Mouse (Mus musculus) testis, adult 2 months (tissue): ENCODE results near the gene Klk1b3.
"Not testable (repeated sequence)": the region's sequence is repeated elsewhere in the genome, so short reads cannot be mapped to it uniquely, and the experiment has no call there.

Experiments used
- CTCF ChIP-seq: fragments of 200-500 bp; IDR thresholded peaks from 2 replicates; pipeline ENCODE4 v1.5.1; 2012; ENCODE audit warnings: low read depth, mild to moderate bottlenecking, inconsistent platforms, low read length, moderate library complexity; ENCODE audit not compliant: control insufficient read depth, insufficient read depth, insufficient replicate concordance
- POLR2A ChIP-seq: fragments of 200-500 bp; IDR thresholded peaks from 2 replicates; pipeline ENCODE4 v1.6.1; 2012; ENCODE audit warnings: low read depth, mild to moderate bottlenecking, inconsistent platforms, low read length, moderate library complexity; ENCODE audit not compliant: control insufficient read depth

- not testable (repeated sequence) for TF ChIP-seq CTCF, POLR2A
Measured at GRCm38 (mm10) chr7:44221601-44222000, 23.6 kb downstream of the Klk1b3 start.
